Mouse (Mus musculus): ENCODE data around the gene Ripor3. TPM values are rescaled to one million over a fixed set of nuclear protein-coding genes. Genes with fewer than 3 reads are reported as not detected.

Ripor3 gene
- polyA plus RNA-seq, 1 experiment from 2014 or later, result 0.13 TPM

- no peaks in the 10 kb centered on the region for H3K9me3 ChIP-seq (ENCODE audit: control insufficient read depth, low read length)
- H3K36me3 ChIP-seq (replicated peaks; ENCODE audit: control insufficient read depth, insufficient read depth), result no peaks in the 10 kb centered on the region
- WGBS, result 0% methylated on average over 56 of the region's 56 CpGs
- ATAC-seq (ENCODE audit: low FRiP score), result no peak
- peaks cover 9% of the 10 kb centered on the region; the same call in 1 of the 2 replicates for H3K4me1 ChIP-seq (replicated peaks; ENCODE audit: control insufficient read depth, insufficient read depth, low read length)
- no peak overlapping the region for H3K27ac ChIP-seq
- peak overlapping the region; percentile 71 for H3K4me2 ChIP-seq (replicated peaks)
- no peak for DNase-seq (ENCODE audit: low spot score)
- peak overlapping the region; percentile 39 for H3K9ac ChIP-seq
- H3K4me3 ChIP-seq (replicated peaks; ENCODE audit: low read length), result peak overlapping the region; percentile 31
- peaks cover 35% of the 10 kb centered on the region for H3K27me3 ChIP-seq (ENCODE audit: control insufficient read depth, insufficient read depth, low read length)
Observed at GRCm38 (mm10) chr2:168050000-168050942, 39.9 kb upstream of the Ripor3 start.

GRCm38 (mm10) chr2:168049002-168049635 is 38.7 kb upstream of the Ripor3 start:
- no peak overlapping the region for H3K27ac ChIP-seq
- peaks cover 35% of the 10 kb centered on the region for H3K27me3 ChIP-seq (ENCODE audit: control insufficient read depth, insufficient read depth, low read length)
- DNase-seq (ENCODE audit: low spot score), result no peak
- H3K9me3 ChIP-seq (ENCODE audit: control insufficient read depth, low read length), result no peaks in the 10 kb centered on the region
- no peak overlapping the region for H3K9ac ChIP-seq
- no peak overlapping the region for H3K4me3 ChIP-seq (replicated peaks; ENCODE audit: low read length)
- H3K4me1 ChIP-seq (replicated peaks; ENCODE audit: control insufficient read depth, insufficient read depth, low read length), result peaks cover 9% of the 10 kb centered on the region; the same call in 1 of the 2 replicates
- 14% methylated on average over 16 of the region's 16 CpGs for WGBS
- no peaks in the 10 kb centered on the region for H3K36me3 ChIP-seq (replicated peaks; ENCODE audit: control insufficient read depth, insufficient read depth)
- peak overlapping the region; percentile 71; the same call in 1 of the 2 replicates for H3K4me2 ChIP-seq (replicated peaks)
- ATAC-seq (ENCODE audit: low FRiP score), result no peak

DNA sequence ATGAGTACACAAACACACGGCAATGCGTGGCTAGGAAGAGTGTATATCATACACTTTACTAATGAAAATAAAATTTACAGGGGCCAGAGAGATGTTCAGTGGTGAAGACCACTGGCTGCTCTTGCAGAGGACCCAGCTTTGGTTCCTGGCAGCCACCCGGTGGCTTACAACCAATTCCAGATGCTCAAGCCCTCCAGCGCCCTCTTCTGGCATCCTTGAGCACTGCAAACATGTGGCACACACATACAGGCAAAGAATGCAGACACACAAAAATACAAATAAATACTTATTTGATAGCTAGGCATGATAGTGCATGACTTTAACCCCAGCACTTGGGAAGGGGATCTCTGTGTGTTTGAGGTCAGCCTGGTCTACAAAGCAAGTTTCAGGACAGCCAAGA is 36.0 kb upstream of the Ripor3 start:
- H3K9ac ChIP-seq, result no peak overlapping the region
- H3K4me2 ChIP-seq (replicated peaks), result no peak overlapping the region
- 80% methylated on average over 4 of the region's 4 CpGs for WGBS
- H3K27me3 ChIP-seq (ENCODE audit: control insufficient read depth, insufficient read depth, low read length), result peaks cover 28% of the 10 kb centered on the region
- H3K9me3 ChIP-seq (ENCODE audit: control insufficient read depth, low read length), result no peaks in the 10 kb centered on the region
- no peak overlapping the region for H3K4me3 ChIP-seq (replicated peaks; ENCODE audit: low read length)
- H3K36me3 ChIP-seq (replicated peaks; ENCODE audit: control insufficient read depth, insufficient read depth), result no peaks in the 10 kb centered on the region
- DNase-seq (ENCODE audit: low spot score), result no peak
- no peak for ATAC-seq (ENCODE audit: low FRiP score)
- H3K4me1 ChIP-seq (replicated peaks; ENCODE audit: control insufficient read depth, insufficient read depth, low read length), result peaks cover 9% of the 10 kb centered on the region; the same call in 1 of the 2 replicates
- H3K27ac ChIP-seq, result no peak overlapping the region

GRCm38 (mm10) chr2:168045771-168046170 is 35.4 kb upstream of the Ripor3 start:
- peak; percentile 40 for DNase-seq (ENCODE audit: low spot score)

DNA sequence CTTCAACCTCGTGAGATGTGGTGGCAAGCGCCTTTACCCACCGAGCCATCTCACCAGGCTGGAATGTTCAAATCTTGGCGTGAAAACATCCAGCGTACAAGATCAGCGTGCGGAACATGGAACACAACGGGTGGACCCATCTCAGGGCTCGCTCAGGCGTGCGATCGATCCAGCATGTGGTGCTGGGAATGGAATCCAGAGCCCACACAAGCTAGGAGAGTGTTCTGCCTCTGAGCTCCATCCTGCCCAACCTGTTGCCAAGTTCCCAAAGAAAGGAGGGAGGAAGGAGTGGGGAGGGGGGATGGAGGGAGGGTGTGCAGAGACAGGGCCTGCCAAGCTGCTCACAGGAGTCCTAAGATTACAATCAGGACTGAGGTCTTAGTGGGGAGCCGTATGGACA is 34.9 kb upstream of the Ripor3 start:
- ATAC-seq (ENCODE audit: low FRiP score), result no peak
- Histone ChIP-seq H3K4me2 (replicated peaks) (no peak overlapping the region), H3K27me3 (ENCODE audit: control insufficient read depth, insufficient read depth, low read length) (peaks cover 17% of the 10 kb centered on the region), H3K4me3 (replicated peaks; ENCODE audit: low read length) (no peak overlapping the region), H3K9ac (no peak overlapping the region), H3K27ac (no peak overlapping the region), H3K9me3 (ENCODE audit: control insufficient read depth, low read length) (no peaks in the 10 kb centered on the region), H3K4me1 (replicated peaks; ENCODE audit: control insufficient read depth, insufficient read depth, low read length) (peaks cover 5% of the 10 kb centered on the region; the same call in 1 of the 2 replicates), H3K36me3 (replicated peaks; ENCODE audit: control insufficient read depth, insufficient read depth) (no peaks in the 10 kb centered on the region)
- no peak for DNase-seq (ENCODE audit: low spot score)
- WGBS, result 64% methylated on average over 13 of the region's 13 CpGs

More at GRCm38 (mm10) chr2:168045771-168046170, 35.4 kb upstream of the Ripor3 start:
- no peak overlapping the region for H3K4me2 ChIP-seq (replicated peaks)
- 32% methylated on average over 5 of the region's 5 CpGs for WGBS
- H3K4me3 ChIP-seq (replicated peaks; ENCODE audit: low read length), result no peak overlapping the region
- H3K27ac ChIP-seq, result no peak overlapping the region
- no peak for ATAC-seq (ENCODE audit: low FRiP score)
- H3K36me3 ChIP-seq (replicated peaks; ENCODE audit: control insufficient read depth, insufficient read depth), result no peaks in the 10 kb centered on the region
- no peaks in the 10 kb centered on the region for H3K9me3 ChIP-seq (ENCODE audit: control insufficient read depth, low read length)
- H3K4me1 ChIP-seq (replicated peaks; ENCODE audit: control insufficient read depth, insufficient read depth, low read length), result peaks cover 9% of the 10 kb centered on the region; the same call in 1 of the 2 replicates
- H3K9ac ChIP-seq, result no peak overlapping the region
- peaks cover 21% of the 10 kb centered on the region for H3K27me3 ChIP-seq (ENCODE audit: control insufficient read depth, insufficient read depth, low read length)

DNA sequence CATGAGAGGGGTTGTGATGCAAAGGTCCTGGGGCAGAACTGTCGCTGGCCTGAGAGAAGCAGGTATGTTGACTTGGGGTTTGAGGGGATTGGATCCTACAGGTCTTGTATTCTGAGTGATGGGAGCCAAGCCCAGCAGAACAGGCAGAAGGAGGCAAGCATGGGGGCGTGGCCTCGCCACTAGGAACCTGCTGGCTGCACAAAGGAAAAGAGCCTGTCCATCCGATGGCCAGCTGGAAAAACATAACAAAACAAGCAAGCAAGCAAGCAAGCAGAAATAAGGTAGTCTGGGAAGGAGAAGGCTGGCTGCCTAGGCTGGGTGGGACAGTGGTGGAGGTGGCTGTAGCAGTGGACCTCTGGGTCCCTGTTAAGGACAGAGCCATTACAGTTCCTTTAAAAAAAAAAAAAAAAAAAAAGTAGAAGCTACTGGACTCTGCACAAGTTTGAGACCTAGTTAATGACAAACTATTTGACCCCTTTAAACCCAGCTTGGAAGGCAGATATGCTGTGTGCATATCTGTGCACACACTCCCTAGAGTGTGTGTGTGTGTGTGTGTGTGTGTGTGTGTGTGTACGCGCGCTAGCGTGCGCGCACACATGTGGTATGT is 34.4 kb upstream of the Ripor3 start:
- no peak overlapping the region for H3K27ac ChIP-seq
- ATAC-seq (ENCODE audit: low FRiP score), result no peak
- H3K4me1 ChIP-seq (replicated peaks; ENCODE audit: control insufficient read depth, insufficient read depth, low read length), result no peaks in the 10 kb centered on the region
- DNase-seq (ENCODE audit: low spot score), result no peak
- no peak overlapping the region for H3K9ac ChIP-seq
- H3K36me3 ChIP-seq (replicated peaks; ENCODE audit: control insufficient read depth, insufficient read depth), result no peaks in the 10 kb centered on the region
- WGBS, result 78% methylated on average over 10 of the region's 10 CpGs
- no peaks in the 10 kb centered on the region for H3K9me3 ChIP-seq (ENCODE audit: control insufficient read depth, low read length)
- peaks cover 11% of the 10 kb centered on the region for H3K27me3 ChIP-seq (ENCODE audit: control insufficient read depth, insufficient read depth, low read length)
- H3K4me2 ChIP-seq (replicated peaks), result no peak overlapping the region
- H3K4me3 ChIP-seq (replicated peaks; ENCODE audit: low read length), result no peak overlapping the region

- no peak overlapping the region for H3K9ac ChIP-seq
- DNase-seq (ENCODE audit: low spot score), result peak; percentile 73
- no peaks in the 10 kb centered on the region for H3K36me3 ChIP-seq (replicated peaks; ENCODE audit: control insufficient read depth, insufficient read depth)
- no peak overlapping the region for H3K4me2 ChIP-seq (replicated peaks)
- no peaks in the 10 kb centered on the region for H3K9me3 ChIP-seq (ENCODE audit: control insufficient read depth, low read length)
- WGBS, result 59% methylated on average over 6 of the region's 6 CpGs
- peak; percentile 31; the same call in 1 of the 2 replicates for ATAC-seq (ENCODE audit: low FRiP score)
- H3K4me1 ChIP-seq (replicated peaks; ENCODE audit: control insufficient read depth, insufficient read depth, low read length), result no peaks in the 10 kb centered on the region
- no peak overlapping the region for H3K4me3 ChIP-seq (replicated peaks; ENCODE audit: low read length)
- no peaks in the 10 kb centered on the region for H3K27me3 ChIP-seq (ENCODE audit: control insufficient read depth, insufficient read depth, low read length)
- H3K27ac ChIP-seq, result no peak overlapping the region
Observed at GRCm38 (mm10) chr2:168042019-168042418, 31.6 kb upstream of the Ripor3 start.

DNA sequence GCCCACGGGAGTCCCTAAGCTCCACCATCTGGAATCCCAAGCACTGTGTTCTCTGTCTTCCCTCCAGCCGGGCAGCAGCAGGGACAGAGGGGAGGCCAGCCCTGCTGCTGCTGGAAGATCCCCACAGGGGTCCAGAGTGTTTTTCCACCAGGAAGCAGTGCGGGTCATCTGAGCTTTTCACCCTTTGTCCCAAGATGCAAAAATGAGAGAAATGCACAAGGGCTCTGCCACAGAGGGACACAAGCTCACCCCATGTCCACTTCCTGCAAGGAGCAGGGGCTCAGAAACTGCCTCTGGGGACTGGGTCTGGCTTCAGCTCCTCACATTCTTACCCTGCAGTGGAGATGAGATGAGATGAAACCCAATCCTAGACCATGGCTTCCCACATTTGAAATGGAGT is 30.3 kb upstream of the Ripor3 start:
- WGBS, result 44% methylated on average over 3 of the region's 3 CpGs
- Histone ChIP-seq H3K4me2 (replicated peaks) (no peak overlapping the region), H3K27ac (no peak overlapping the region), H3K36me3 (replicated peaks; ENCODE audit: control insufficient read depth, insufficient read depth) (no peaks in the 10 kb centered on the region), H3K27me3 (ENCODE audit: control insufficient read depth, insufficient read depth, low read length) (no peaks in the 10 kb centered on the region), H3K9me3 (ENCODE audit: control insufficient read depth, low read length) (no peaks in the 10 kb centered on the region), H3K4me3 (replicated peaks; ENCODE audit: low read length) (no peak overlapping the region), H3K4me1 (replicated peaks; ENCODE audit: control insufficient read depth, insufficient read depth, low read length) (no peaks in the 10 kb centered on the region), H3K9ac (no peak overlapping the region)
- no peak for DNase-seq (ENCODE audit: low spot score)
- ATAC-seq (ENCODE audit: low FRiP score), result no peak

- H3K4me2 ChIP-seq (replicated peaks), result no peak overlapping the region
- no peaks in the 10 kb centered on the region for H3K36me3 ChIP-seq (replicated peaks; ENCODE audit: control insufficient read depth, insufficient read depth)
- no peaks in the 10 kb centered on the region for H3K4me1 ChIP-seq (replicated peaks; ENCODE audit: control insufficient read depth, insufficient read depth, low read length)
- H3K27ac ChIP-seq, result no peak overlapping the region
- no peaks in the 10 kb centered on the region for H3K9me3 ChIP-seq (ENCODE audit: control insufficient read depth, low read length)
- 32% methylated on average over 3 of the region's 3 CpGs for WGBS
- ATAC-seq (ENCODE audit: low FRiP score) (no peak), DNase-seq (ENCODE audit: low spot score) (no peak)
- H3K4me3 ChIP-seq (replicated peaks; ENCODE audit: low read length), result no peak overlapping the region
- H3K27me3 ChIP-seq (ENCODE audit: control insufficient read depth, insufficient read depth, low read length), result no peaks in the 10 kb centered on the region
- H3K9ac ChIP-seq, result no peak overlapping the region
Observed at GRCm38 (mm10) chr2:168037063-168037462, 26.6 kb upstream of the Ripor3 start.
